Mouse (Mus musculus) retina, adult 2 months (tissue): Measurements from ENCODE around the gene Gm10643.

Experiments used
- DNase-seq: peaks from one replicate; pipeline ENCODE4 v3.0.0-alpha.2; 2012; ENCODE audit warnings: low read depth, low spot score

Gene Gm10643

DNA sequence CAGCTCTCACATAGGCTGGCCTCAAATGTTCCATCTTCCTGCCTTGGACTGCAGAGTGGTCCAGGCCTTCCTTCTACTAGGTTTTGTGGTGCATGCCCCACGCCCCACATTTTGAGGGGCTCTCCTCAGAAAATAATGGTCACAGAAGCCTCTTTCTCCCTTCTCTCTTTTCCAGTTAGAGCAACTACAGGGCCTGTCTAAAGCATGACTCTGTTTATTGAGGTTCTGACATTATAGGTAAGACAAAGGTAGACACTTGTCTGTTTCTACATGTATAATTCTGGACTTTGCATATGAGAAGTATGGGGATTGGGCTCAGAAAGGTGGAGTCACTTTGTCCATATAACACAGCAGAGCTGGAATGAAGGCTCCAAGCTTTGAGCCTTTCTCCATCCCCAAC is at the start of gene Gm10643:
Gene Gm10643 (minus strand): TSS at position 101 of the 400 bp plus-strand sequence.
- no peak for DNase-seq

DNA sequence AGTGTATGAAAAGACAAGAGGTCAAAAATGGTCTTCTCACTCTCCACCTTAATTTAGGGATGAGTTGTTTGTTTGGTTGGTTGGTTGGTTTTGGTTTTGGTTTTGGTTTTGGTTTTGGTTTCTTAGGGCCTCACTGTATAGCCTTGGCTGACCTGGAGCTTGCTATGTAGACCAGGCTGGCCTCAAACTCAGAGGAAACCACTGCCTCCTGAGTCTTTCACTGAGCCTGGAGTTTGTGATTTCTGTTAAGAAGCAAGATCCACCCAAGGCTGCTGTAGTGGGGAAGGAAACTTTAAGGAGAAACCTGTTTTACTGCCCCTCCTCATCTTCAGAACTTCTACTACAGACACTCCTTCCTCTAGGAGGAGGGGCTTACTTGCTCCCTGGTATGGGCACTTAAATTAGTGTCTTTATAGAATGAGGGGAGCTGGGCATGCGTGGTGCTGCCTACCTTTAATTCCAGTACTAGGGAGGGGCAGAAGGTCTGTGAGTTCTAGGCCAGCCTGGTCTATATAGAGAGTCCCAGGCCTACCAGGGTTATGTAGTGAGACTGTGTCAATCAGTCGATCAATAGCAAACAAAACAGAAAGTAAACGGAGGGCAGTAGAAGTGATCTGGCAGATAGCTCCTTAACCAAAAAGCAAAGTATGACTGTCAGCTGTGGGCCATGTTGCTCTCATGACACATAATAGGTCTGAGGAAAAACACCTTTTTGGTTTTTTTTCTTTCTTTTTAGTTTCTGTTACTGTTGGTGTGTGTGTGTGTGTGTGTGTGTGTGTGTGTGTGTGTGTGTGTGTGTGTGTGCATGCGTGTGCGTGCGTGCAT is 41.5 kb upstream of the Gm10643 start:
- DNase-seq, result no peak

DNA sequence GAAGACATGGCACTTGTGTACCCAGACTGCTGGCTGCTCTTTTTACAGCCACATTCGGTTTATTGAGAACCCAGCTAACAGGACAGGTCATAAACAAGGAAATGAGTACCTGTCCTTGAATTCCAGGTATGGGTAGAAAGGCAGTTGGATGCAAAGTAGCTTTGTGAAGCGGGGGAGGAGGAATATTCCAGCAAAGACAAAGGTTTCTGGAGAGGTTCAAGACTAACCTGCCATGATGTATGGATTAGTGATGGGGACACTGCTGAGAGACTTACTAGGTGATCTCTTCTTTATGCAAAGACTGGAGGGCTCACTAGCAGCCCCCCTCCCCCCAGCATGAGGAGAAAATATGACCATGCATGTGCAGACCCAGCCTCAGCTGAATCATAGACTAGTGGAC is 40.7 kb upstream of the Gm10643 start:
- no peak for DNase-seq

DNA sequence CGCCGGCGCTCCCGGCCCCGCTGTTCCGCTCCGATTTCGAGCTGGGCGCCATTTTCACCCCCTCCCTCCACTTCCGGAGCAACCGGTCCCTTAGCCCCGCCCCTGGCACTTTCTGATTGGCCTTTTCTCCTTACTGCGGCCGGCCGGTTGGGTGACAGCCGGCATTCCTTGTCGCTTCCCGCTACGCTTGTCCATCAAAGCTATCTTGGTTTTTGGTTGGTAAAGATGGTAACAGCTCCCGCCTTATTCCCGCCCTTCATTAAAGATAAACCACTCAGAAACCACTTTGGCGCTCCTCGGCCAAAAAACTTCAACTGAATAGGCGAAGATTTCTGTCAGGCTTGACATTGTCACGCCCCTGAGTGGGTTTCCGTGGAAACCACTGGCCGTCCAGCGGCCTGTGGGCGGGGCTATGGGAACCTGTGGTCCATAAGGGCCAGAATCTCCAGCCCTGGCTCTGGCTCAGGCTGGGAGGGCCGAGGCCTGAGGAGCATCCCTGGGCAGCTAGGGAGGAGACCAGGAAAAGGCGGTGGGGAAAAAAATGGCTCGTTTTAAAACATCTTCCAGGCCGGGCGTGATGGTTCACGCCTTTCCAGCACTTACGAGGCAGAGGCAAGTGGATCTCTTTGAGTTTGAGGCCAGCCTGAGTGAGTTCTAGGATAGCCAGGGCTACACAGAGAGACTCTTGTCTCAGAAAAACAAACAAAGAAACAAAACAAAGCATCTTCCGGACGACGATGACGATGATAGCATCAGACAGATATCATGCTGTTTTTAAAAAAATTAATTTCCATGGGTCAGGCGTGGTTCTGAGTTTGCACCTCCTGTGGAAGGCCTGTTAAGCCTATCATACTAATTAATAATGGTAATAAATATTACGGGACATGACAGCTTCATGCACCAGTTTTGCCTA is 40.0 kb upstream of the Gm10643 start, which contains the start of gene Dcaf15:
Gene Dcaf15 (minus strand): TSS at position 72 of the 913 bp plus-strand sequence.
- peak; percentile 96 for DNase-seq

DNA sequence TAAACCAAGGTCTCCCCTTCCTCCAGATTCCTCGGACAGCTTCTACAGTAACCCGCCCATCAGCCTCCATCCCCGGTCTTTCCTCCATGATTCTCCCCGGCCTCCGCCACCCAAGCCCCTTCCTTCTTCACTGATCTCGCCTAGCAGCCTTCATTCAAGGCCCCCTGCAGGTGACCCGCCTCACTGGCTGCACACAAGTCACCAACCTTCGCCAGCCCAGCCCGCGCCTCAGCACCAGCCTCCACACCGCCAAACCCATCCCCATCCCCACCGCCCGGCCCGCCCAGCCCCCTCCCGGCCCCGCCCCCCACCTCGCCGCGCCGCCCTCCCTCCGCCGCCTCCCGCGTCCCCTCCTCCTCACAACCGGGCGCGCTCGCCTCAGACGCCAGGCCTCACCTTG is 39.3 kb upstream of the Gm10643 start:
- DNase-seq, result no peak

DNA sequence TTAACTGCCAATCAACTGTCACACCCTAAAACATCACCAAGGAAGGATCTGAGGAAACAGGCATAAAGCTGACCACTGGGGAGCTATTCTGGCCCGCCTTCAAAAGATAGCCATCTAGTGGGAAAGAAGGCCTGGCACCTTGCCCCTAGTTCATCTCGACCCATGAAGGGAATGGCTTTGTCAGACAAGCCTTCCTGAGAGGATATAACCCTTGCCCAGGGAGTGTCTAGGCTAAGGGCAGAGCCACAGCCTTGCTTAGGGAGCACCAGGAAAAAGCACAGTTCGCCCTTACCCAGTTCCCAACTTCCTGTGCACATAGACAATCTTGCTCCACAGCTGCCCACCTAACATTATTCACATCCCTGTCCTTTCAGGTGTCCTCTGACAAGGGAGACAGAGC is 38.7 kb upstream of the Gm10643 start:
- DNase-seq, result no peak

DNA sequence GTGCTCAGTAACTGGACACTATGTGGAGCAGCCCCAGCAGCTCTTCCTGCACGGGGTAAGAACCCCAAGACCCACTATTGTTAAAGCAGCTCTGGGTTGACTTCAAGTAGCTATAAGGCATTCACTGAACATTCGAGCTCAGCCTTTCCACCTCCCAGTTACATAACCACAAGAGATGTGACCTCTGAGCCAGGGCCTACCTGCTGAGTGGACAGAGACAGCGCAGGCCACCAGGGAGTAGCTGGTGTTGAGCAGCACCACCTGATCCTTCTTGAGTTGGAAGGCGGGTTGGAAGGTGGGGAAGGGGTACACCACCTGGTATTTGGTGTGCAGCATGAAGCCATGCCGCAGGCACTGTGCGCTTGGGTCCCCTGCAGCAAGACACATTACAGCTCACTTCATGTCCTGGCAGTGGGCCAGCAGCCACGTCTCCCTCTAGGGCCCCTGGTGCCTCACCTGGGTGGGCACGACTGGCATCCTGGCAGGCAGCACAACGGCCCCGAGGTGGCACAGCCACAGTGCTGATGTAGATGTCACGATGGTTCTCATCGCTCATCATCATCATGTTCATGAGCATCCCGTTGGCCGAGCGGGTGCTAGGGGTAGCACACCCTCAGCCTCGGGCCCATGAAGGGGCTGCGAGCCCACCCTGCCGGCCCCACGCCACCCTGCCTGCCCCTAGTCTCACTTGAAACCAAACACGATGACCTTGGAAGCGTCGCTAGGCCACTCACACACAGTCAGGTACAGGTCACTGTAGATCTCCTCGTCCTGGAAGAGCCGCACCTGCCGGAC is 36.7 kb upstream of the Gm10643 start:
- DNase-seq, result no peak

DNA sequence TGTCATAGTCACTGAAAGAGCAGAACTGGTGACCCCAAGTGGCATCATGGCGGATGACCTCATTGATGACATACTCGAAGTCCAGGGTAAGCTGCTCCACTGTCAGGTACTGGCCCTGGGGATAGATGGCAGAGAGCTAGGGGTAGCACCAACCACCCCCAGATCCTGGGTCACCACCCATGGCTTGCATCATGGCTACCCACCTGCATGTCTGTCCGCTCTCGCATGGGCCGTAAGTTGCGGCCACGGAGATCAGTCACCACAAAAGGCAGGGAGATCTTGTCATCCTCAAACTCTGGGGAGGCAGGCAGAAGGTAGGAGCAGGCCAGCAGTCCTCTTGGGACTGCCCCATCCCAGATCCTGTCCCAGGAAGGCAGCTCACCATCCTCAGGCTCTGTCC is 33.4 kb upstream of the Gm10643 start:
- DNase-seq, result no peak

DNA sequence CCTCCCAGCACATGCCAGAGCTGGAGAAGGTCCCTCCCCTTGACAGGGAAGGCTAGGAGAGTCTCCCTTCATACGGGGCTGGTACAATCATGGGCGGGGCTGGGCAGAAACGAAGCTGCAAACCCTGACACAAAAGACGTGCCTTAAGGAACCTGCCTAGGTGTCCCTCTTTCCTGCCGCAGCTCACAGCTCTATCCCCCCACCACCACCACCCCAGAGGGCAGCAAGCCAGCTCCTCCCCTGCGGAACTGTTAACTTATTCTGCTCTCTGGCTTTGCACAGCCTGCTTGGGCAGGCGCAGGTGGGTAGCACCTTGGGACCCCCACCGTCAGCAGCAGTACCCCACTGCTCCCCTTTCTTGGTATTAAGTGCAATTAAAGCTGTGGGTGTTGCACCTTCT is 31.1 kb upstream of the Gm10643 start:
- no peak for DNase-seq

DNA sequence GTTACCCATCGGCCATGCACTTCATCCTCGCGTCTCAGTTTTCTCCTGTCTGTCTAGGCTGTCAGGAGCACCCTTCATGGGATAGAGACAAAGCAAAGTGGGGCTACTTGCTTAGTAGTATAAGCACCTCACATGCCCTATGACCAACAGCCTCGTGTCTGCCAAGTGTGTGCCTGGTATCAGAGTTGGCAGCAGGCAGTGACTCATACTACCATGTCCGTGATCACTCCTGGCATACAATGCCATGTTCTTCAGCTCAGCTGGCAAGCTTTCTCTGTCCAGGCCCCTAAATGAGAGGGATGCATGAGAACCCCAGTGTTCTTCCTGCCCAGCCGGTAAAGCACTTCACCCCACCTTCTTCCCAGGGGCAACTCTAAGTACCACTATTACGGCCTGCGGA is 25.6 kb upstream of the Gm10643 start:
- DNase-seq, result no peak

DNA sequence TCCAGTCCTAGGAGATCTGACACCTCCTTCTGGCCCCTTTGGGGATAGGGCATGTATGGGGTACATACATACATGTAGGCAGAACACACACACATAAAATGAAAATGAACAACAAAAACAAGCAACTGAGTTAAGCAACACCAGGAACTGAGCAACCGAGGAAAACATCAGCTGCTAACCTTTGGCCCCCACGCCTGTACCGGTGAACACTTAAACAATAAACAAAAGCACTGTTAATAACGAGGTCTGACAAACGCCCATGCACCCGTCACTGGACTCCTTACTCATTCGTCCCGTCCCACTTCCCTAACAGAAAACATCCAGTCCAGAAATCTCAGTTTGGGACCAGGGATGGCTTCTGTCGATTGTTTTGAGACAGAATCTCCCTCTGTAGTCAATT is 24.3 kb upstream of the Gm10643 start:
- DNase-seq, result no peak

DNA sequence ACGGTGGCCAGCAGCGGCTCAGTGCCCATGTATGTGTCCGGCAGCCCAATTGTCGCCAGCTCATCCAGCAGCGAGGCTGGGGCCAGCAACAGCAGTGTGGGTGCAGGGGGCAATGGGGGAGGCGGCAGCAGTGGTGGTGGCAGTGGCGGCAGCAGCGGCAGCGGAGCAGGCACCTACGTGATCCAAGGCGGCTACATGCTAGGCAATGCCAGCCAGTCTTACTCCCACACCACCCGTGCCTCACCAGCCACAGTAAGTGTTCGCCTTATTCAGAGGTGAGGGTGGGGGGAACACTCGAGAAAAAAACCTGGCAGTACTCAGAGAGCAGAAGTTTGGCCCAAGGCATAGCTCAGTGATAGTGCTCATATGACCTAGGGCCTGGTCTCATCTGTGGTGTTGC is 22.9 kb upstream of the Gm10643 start:
- no peak for DNase-seq

DNA sequence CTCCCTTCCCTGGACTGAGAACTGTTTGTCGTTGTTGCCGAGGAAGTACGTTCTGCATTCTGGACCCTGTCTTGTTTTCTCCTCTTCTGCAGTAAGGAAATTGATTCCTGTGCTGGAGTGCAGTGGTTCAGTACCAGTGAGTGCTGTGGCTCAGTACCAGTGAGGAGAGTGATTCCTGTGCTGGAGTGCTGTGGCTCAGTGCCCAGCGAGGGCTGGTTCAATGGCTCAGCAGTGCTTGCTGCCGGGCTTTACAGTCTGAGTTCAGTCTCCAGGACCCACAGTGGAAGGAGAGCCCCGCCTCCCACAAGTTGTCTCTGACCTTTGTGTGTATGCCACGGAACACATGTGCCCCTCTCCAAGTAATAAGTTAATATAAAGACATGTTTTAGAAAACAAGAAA is 22.2 kb upstream of the Gm10643 start:
- DNase-seq, result no peak

DNA sequence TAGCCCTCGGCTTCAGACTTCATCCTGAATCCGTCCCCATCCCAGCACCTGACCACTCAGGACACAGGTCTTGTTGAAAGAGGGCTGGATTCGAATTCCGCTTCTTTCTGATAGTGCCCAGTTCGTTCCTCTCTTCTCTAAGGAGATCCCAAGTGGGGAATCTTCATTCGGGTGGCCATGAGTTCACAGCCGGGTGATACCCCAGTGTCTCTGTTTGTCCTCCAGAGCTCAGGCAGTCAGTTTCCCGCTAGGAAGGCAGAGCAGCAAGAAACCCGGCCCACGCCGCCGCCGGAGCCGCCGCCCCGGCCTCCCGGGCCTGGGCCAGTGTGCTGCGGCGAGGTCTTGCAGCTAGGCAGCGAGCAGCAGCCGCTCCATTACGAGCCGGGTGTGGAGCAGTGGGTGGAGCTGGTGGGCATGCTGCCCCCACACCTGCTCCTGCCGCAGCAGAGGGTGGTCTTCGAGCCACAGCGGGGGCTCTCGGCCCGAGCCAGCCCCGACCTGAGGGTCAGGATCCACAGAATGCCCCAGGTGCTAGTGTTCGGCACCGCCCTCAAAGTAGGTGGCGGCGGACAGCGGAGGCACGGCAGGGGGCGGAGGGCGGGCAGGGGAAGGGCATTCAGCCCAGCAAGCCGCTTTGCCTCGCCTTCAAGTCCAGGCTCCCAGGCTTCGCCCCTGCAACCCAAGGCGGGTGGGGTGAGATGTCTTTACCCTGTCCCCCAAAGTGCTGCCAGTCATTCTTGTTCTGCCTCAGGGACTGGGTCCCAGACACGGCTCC is 19.6 kb upstream of the Gm10643 start:
- no peak for DNase-seq

DNA sequence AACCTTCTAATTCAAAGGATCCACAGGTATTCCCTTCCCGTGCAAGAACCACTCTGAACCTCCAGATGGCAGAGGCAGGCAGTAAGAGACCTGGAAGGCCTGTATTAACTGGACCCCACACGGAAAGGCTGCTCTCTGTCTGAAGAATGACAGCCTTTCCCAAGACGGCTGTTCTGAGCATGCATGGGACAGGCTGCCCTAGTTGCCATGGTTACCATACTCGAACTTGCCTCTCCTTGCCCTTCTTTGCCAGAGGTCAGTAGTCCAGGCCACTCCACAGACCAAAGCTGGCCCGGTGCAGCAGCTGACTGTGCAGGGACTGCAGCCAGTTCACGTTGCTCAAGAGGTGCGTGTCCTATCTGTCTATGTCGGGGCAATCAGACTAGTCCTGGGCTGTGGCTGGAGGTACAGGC is 18.9 kb upstream of the Gm10643 start:
- DNase-seq, result no peak

DNA sequence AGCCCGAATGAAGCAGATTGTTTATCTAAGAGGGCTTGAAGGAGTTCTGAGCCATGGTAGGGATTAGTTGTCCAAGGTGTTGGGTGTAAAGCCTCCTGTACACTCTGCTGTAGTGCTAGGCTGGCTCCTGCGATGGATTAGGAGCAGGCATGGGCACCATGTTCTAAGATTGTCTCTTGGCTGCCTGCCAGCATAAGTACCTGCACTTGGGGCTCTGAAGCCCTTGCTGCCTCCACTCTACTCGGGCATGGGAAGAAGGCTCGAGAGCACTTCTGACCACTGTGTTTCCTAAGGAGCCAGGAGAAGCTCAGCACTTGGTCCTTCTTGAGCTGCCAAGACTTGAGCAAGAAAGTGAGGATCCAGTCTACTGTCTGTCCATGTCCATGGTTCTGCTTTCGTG is 14.3 kb upstream of the Gm10643 start:
- DNase-seq, result no peak

DNA sequence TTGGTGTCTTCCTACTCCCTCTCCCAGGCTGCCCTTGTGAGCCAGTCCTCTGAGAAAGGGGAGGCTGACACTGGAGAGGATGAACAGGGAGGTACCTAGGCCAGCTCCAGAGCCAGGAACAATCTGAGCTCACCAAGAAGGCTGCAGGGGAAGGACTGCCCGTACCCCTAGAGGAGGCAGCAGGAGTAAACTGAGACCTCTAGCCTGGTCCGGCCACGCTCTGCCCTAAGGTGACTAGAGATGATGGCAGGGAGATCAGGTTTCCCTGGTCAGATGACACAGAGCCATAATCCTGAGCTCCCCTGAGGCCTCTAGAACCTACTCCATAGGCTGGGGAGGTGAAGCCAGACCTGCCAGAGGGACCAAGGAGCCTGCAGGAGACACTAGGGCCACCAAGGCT is 11.9 kb upstream of the Gm10643 start:
- DNase-seq, result no peak

DNA sequence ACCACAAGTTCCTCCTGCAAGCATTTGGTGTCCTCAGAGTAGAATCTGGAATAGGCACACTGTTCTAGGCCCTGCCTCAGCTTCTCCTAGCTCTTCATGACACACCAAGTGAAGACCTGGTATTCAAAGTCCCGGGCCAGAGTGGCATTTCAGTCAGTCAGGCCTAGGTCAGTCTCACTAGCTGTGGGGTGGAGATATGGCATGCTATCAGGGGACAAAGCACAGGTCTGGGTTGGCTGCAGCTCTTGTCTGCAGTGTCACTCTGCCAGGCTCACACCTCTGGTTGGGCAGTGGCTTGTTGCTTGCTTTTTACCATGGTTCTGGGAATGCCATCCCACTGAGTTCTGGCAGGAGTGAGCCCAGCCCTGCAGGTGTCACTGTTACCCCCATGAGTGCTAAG is 11.5 kb upstream of the Gm10643 start:
- DNase-seq, result no peak

DNA sequence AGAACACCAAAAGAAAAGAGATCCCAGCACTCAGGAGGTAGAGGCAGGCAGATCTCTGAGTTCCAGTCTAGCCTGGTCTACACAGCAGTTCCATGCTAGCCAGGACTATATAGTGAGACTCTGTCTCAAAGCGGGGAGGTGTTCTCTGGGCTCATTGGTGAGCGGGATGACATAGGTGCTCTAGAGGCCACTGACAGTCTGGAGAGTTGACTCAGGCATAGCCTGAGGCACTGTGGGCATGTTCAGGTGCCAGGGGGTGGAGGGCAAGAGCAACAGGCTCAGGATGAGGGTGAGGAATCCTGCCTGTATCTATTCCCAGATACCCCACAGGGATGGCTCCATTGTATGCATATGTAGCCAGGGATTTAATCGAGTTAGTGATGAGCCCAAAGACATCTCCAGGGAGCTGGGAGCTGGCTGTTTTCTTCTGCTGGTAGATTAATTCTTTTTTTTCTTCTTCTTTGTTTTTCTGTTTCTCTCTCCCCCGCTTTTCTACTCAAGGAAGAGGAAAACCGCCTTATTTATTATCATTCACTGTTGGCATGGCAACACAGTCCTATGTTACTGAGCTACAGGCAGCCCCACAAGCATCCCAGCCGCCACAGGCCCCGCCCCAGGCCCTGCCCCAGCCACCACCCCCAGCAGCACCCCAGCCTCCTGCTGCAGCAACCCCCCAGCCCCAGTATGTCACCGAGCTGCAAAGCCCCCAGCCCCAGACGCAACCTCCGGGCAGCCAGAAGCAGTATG is 8.5 kb upstream of the Gm10643 start:
- DNase-seq, result no peak

DNA sequence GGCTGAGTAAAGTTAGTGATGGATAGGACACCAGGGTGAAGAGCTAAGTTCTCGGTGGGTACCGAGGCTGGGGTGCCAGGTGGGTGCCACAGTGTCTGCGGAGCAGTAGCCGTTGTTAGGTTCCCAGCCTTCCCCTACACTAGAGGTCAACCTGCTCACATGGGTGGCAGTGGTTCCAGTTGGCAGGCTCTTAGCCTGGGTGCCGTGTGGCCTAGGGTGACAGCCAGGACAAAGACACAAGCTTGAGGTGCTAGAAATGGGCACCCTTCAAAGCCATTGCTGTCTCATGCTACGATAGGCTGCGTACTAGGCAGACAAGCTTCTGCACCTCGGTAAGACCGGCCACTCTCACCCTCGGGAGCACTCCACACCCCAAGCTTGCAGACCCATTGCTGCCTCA is 7.4 kb upstream of the Gm10643 start:
- DNase-seq, result no peak
